Mouse (Mus musculus) left cerebral cortex, adult 18-20 months (tissue): ENCODE measurements around the gene Pgrmc1. TPM values are rescaled to one million over a fixed set of nuclear protein-coding genes. Genes with fewer than 3 reads are reported as not detected.
"Not testable (repeated sequence)": the region's sequence is repeated elsewhere in the genome, so short reads cannot be mapped to it uniquely, and the experiment has no call there.

Experiments
- DNase-seq, 2 experiments: peaks; one replicate each; pipeline ENCODE4 v3.0.0; 2021 to 2022; ENCODE audit warnings: low spot score in 2 of 2, mixed read lengths in 1 of 2
- long read RNA-seq, 2 experiments: library from polyadenylated mRNA; stranded (forward); transcript quantifications; one replicate each; pipeline ENCODE4 v2.0.0; 2021
- total RNA-seq, 2 experiments: library from RNA; stranded (reverse); gene quantifications; 2 replicates each; pipeline ENCODE4 v1.2.3; 2021

The Pgrmc1 gene
- 100 to 1,000 TPM; 288 to 323 TPM for total RNA-seq
- long read RNA-seq, experiment 1, transcript Pgrmc1-201 (3 exons, 1,857 nt), result major isoform, 475 of 494 reads
- long read RNA-seq, experiment 1, partial matches to known transcripts, result 6 of 494 reads
- long read RNA-seq, experiment 1, other reads (novel, unspliced or antisense), result 13 of 494 reads
- long read RNA-seq, experiment 2, transcript Pgrmc1-201 (3 exons, 1,857 nt), result major isoform, 411 of 423 reads
- long read RNA-seq, experiment 2, partial matches to known transcripts, result 12 of 423 reads
- long read RNA-seq, experiment 2, other reads (novel, unspliced or antisense), result 0 of 423 reads

GRCm38 (mm10) chrX:36597707-36598389 lies at the start of gene Pgrmc1:
TSS of gene Pgrmc1 (plus strand) at chrX:36598206.
- DNase-seq, result peak; percentile 75 to 77

GRCm38 (mm10) chrX:36548798-36549197 lies 49.2 kb upstream of the Pgrmc1 start:
- no peak for DNase-seq

- peak in 1 of 2 experiments; percentile 15 for DNase-seq
Observed at GRCm38 (mm10) chrX:36550906-36551305, 47.1 kb upstream of the Pgrmc1 start.

GRCm38 (mm10) chrX:36551351-36551750 lies 46.7 kb upstream of the Pgrmc1 start:
- peak in 1 of 2 experiments; percentile 5 for DNase-seq

GRCm38 (mm10) chrX:36552055-36552587 lies 45.9 kb upstream of the Pgrmc1 start:
- DNase-seq, result peak; percentile 17 to 31

DNA sequence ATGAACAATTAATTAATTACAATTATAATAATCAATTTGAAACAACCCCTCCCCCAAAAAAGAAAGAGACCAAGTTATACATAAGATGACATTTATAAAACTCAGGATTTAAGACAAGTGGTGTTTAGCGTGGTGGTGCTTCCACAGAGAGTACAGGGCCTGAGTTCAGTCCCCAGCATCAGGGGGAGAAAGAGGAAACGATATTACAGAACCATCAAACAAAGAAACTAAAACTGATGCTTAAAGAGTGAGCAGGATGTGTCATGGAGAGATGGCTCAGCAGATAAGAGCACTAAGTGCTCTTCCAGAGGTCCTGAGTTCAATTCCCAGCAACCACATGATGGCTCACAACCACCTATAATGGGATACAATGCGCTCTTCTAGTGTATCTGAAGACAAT lies 45.3 kb upstream of the Pgrmc1 start:
- DNase-seq, result no peak

DNA sequence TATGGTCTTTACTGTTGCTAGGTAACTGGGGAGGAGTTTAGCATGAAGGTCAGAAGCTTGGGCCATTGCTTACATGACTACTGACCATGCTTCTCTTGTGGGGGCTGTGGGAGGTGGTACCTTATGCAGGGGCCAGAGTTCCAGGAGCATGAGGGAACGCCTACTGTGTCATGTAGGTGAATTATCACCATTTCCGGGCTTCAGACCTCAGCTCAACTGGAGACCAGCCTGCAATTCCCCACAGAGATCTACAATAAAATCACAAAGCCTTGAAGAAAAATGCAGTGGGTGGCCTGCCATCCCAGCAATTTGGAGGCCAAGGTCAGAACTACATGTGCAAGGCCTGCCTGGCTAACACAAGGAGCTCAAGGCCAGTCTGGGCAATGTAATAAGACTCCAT lies 42.8 kb upstream of the Pgrmc1 start:
- not testable (repeated sequence) for DNase-seq

GRCm38 (mm10) chrX:36560170-36560569 lies 37.8 kb upstream of the Pgrmc1 start:
- DNase-seq, result no peak

DNA sequence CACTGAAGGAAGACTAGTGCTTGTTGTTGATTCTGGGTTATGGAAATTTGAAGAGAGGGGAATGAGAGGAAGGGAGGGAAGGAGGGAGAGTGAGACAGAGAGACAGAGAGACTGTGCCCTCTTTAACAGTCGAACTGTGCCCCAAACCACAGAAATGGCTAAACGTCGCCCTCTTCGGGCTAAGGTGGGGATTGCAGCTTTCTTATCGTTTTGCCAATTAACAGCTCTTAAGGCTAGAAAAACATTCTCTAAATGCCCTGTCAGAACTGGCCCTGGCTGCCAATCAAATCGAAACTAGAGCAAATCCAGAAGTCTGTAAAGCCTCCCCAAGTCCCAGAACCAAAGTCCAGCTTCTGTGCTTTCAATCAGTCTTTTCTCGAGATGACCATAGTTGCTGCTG lies 36.4 kb upstream of the Pgrmc1 start:
- DNase-seq, result peak; percentile 71 to 74

GRCm38 (mm10) chrX:36562079-36562478 lies 35.9 kb upstream of the Pgrmc1 start:
- no peak for DNase-seq

GRCm38 (mm10) chrX:36586629-36587303 lies 11.2 kb upstream of the Pgrmc1 start:
- no peak for DNase-seq

GRCm38 (mm10) chrX:36587304-36588209 lies 10.4 kb upstream of the Pgrmc1 start:
- no peak for DNase-seq

DNA sequence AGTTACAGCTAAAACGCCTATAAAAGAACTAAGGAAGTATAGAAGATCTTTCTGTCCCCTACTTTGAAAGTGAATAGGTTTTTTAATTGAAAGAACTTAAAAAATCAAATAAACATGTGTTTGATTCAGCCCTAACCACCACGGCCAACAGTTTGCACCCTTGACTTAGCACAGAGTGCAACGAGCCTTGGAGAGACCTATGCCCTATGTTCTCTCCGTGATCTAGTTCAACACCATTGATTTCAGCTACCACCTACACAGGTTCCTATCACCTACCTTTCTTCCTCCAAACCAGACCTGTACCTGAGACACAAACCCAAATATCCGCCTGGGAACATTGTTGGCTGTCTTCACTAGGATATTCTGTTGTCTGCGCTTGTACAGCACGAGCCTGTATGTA lies 7.7 kb upstream of the Pgrmc1 start:
- DNase-seq, result no peak

DNA sequence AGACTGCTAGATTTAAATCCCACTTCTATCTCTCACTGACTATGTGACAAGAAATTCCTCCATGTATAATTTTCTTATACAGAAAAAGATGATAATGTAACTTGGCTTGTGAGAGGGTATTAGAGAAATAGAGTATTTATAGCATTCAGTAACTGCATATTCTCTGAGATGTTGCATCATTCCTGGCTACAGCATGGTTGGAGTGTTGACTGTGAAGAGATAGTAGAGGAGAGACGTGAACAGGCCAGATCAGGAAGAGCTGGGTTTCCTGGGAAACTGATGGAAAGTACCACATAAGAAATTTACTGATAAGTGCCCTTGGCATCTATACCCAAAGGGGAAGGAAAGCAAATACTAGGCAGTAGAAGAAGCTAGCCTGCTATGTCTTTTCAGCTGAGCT lies 6.9 kb upstream of the Pgrmc1 start:
- no peak for DNase-seq

DNA sequence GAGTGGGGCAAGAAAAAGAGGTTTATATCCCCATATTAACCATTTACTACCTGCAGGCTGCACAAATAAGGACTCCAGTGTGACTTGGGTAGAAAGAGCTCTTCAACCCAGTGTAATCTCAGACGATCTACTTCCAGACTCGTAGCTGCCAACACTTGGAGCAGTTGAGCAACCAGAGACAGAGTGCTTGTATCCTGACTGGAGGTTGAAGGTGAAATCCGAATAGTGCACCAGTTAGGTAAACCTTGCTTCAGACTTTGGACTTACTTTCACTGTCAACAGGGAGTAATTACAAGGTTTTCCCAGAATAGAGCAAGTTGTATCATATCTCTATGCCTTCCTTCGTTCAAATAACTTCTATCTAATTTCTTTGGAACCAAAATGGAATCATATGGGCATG lies 6.5 kb upstream of the Pgrmc1 start:
- no peak for DNase-seq

DNA sequence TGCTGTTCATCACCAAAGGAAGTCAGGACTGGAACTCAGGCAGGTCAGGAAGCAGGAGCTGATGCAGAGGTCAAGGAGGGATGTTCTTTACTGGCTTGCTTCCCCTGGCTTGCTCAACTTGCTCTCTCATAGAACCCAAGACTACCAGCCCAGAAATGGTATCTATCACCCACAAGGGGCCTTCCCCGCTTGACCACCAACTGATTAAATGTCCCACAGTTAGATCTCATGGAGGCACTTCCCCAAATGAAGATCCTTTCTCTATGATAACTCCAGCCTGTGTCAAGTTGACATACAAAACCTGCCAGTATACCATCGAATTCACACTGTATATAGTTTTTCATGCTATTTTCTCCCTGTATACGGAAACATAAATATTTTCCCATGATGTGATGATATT lies 2.8 kb upstream of the Pgrmc1 start:
- no peak for DNase-seq

GRCm38 (mm10) chrX:36596483-36597120 lies 1.4 kb upstream of the Pgrmc1 start:
- not testable (repeated sequence) for DNase-seq

DNA sequence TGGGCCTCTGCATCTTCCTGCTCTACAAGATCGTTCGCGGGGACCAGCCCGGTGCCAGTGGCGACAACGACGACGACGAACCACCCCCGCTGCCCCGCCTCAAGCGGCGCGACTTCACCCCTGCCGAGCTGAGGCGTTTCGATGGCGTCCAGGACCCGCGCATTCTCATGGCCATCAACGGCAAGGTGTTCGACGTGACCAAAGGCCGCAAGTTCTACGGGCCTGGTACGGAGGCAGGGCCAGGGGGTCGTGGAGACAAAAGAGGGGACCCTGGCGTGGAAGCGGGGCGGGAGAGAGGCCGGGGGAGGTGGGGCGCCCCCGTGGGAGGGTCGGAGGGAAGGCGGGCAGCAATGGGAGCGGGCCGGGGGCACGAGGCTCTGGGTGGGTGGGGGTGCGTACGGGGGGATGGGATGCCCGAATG lies 394 bp downstream of the Pgrmc1 start:
- DNase-seq, result no peak

DNA sequence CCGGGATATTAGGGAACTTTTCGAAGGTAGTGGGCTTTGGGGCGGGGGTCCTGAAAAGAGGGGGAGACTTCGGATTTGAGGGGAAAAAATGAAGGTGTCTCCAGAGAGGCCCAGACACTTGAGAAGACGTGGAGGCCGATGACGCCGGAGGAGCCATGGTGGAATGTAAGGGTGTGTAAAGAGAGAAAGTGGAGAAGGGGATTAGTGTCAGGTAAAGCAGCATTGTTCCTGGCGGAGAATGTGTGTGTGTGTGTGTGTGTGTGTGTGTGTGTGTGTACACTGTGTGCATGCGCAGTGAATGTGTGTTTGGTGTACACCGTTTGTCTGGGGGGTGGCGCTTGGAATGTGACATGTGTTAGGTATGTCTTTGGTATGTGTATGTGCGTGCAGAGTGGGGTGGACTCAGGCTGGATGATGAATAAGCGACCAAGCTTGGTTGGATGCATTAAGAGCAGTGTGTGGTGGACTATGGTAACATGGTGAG lies 897 bp downstream of the Pgrmc1 start:
- DNase-seq, result peak in 1 of 2 experiments; percentile 6

DNA sequence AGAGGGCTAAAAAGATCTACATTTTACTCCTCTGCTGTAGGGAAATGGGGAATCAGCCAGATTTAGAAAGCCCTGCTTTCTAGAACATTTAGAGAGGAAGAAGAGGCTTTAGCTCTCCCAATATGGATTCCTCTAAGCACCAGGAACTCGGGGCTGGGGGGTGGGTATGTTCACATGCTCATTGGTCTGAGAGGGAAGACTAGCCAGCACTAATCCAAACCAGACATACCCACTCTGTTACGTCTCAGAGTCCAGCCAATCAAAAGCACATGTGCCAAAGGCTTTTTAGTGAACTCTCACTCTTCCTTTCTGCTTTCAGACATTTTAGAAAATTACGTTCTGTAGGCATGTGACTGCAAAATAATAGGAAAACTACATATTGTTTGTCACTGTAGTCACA lies 1.6 kb downstream of the Pgrmc1 start:
- DNase-seq, result no peak
